Mouse (Mus musculus) frontal cortex, adult 2 months (tissue): Measurements from ENCODE around the gene Gpr156. TPM values are rescaled to one million over a fixed set of nuclear protein-coding genes. Genes with fewer than 3 reads are reported as not detected.

Experiments
- DNase-seq, 2 experiments: peaks; one replicate each; pipeline ENCODE4 v3.0.0; 2022; ENCODE audit warnings: low spot score in 1 of 2; ENCODE audit errors: extremely low spot score in 1 of 2
- polyA plus RNA-seq: library from polyadenylated mRNA; depleted of rRNA; stranded (reverse); fragments of >200 nt; gene quantifications from 2 replicates; pipeline ENCODE4 v1.2.3, GENCODE M21; 2012; rRNA removed

The Gpr156 gene
- polyA plus RNA-seq, 1 experiment: 1.0 TPM

- DNase-seq: peak in 1 of 2 experiments; percentile 18
Observed at GRCm38 (mm10) chr16:38042160-38042559, 125.9 kb downstream of the Gpr156 start.

GRCm38 (mm10) chr16:38044551-38044950, 128.3 kb downstream of the Gpr156 start:
- peak in 1 of 2 experiments; percentile 27 for DNase-seq

GRCm38 (mm10) chr16:38047781-38048558, 131.7 kb downstream of the Gpr156 start:
- DNase-seq: peak in 1 of 2 experiments; percentile 29

Other genes starting within 250 kb of the Gpr156 start
- gene Fstl1, start 139.6 kb upstream of the Gpr156 start, polyA plus RNA-seq: 18.1 and 23.0 TPM in 2 replicates
- 0.36 and 0.38 TPM in 2 replicates for gene Gm36028, start 55.4 kb upstream of the Gpr156 start, polyA plus RNA-seq
- gene Lrrc58, start 48.1 kb upstream of the Gpr156 start, polyA plus RNA-seq: 42.9 and 45.9 TPM in 2 replicates
- 44.6 and 45.3 TPM in 2 replicates for gene Gsk3b, start 172.5 kb downstream of the Gpr156 start, polyA plus RNA-seq